ENCODE assay signal across 31 mouse cellular contexts in the genomic region with DNA sequence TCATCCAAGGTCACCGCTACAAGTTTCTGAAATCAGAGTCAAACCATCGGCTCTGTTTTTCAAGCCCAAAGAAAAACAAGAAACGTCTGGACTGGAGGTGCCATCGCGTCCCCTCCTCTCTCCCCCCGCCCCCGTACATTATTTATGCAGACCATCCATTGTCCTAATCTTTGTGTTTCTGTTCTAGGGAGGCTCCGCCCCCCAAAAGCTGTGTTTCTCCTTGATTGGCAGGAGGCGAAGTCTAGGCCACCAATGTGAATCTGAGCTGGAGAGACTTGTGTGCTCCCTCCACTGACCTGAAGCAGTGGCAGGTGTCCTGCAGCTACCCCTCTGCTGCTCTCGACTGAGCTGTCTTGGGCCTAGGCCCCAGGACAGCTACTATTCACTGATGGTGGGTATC. TPM values are rescaled to one million over a fixed set of nuclear protein-coding genes. Genes with fewer than 3 reads are reported as not detected.
A peak's percentile ranks its signal among the peaks of the same experiment; 100 is the strongest.
DNase-seq lines count a peak whose midpoint lies in the region; ATAC-seq lines count a peak whose summit lies in the region.
"Had no signal": no experiment of that assay in that cellular context is flagged by ENCODE, and none has a peak within 500 bp of the region (broad histone marks: within the 10 kb centered on the region; RNA-seq: fewer than 3 reads in every experiment).

No protein-coding gene starts in this region.

- no peak for DNase-seq in kidney, postnatal 4 days
- peak; percentile 66 for DNase-seq in A20 (ENCODE audit: low read depth, low spot score)
- DNase-seq in ZHBTc4 (ENCODE audit: low read depth, low spot score): peak; percentile 70
- peak; percentile 28 for DNase-seq in embryonic facial prominence, embryonic 10.5 days (ENCODE audit: low spot score)
- no peak for DNase-seq in layer of hippocampus, adult 9-10 months (ENCODE audit: low spot score)
- DNase-seq in adrenal gland, postnatal 4 days (ENCODE audit: low spot score in 2 of 2): no peak
- DNase-seq: adrenal gland, postnatal 10 days; cerebellum, adult 9-10 months; heart, postnatal 4 days; kidney, postnatal 36 days; liver, postnatal 0 days had no signal

- no peaks in the 10 kb centered on the region for H3K36me3 ChIP-seq in kidney, embryonic 15.5 days
- H3K36me3 ChIP-seq in embryonic facial prominence, embryonic 10.5 days (replicated peaks): no peaks in the 10 kb centered on the region
- H3K36me3 ChIP-seq: heart, embryonic 10.5 days; midbrain, embryonic 13.5 days; neural tube, embryonic 13.5 days had no signal

- no peaks in the 10 kb centered on the region for H3K27me3 ChIP-seq in kidney, embryonic 15.5 days
- no peaks in the 10 kb centered on the region for H3K27me3 ChIP-seq in embryonic facial prominence, embryonic 10.5 days (replicated peaks; ENCODE audit: low read depth, poor library complexity, severe bottlenecking)
- H3K27me3 ChIP-seq: midbrain, embryonic 13.5 days; neural tube, embryonic 13.5 days had no signal

- ATAC-seq in kidney, embryonic 15.5 days (replicated peaks; ENCODE audit: low FRiP score): 0 out of 2 replicates have a peak, but pooled peaks have one; percentile 29
- ATAC-seq: forebrain, embryonic 14.5 days; intestine, postnatal 0 days; liver, postnatal 0 days; lung, postnatal 0 days; midbrain, embryonic 13.5 days had no signal

- no peak overlapping the region for H3K4me2 ChIP-seq in kidney, embryonic 15.5 days
- H3K4me2 ChIP-seq: midbrain, embryonic 13.5 days; neural tube, embryonic 13.5 days had no signal

- no peaks in the 10 kb centered on the region for H3K9me3 ChIP-seq in kidney, embryonic 15.5 days (replicated peaks)
- H3K9me3 ChIP-seq in embryonic facial prominence, embryonic 10.5 days: no peaks in the 10 kb centered on the region
- H3K9me3 ChIP-seq: heart, embryonic 10.5 days had no signal

- 30% methylated on average over 10 of the region's 10 CpGs for WGBS in kidney, embryonic 15.5 days
- WGBS in embryonic facial prominence, embryonic 10.5 days: 47% methylated on average over 10 of the region's 10 CpGs

- H3K27ac ChIP-seq in kidney, embryonic 15.5 days: no peak overlapping the region
- H3K27ac ChIP-seq in embryonic facial prominence, embryonic 10.5 days (replicated peaks): no peak overlapping the region
- H3K27ac ChIP-seq: heart, embryonic 10.5 days; left cerebral cortex, adult 2 months; midbrain, embryonic 13.5 days; neural tube, embryonic 13.5 days had no signal

- no peak overlapping the region for H3K4me3 ChIP-seq in kidney, embryonic 15.5 days (replicated peaks)
- no peak overlapping the region for H3K4me3 ChIP-seq in embryonic facial prominence, embryonic 10.5 days
- H3K4me3 ChIP-seq: heart, embryonic 10.5 days; left cerebral cortex, adult 2 months; midbrain, embryonic 13.5 days; neural tube, embryonic 13.5 days had no signal

- no peak overlapping the region for H3K9ac ChIP-seq in kidney, embryonic 15.5 days
- H3K9ac ChIP-seq: liver, postnatal 0 days; midbrain, embryonic 13.5 days; neural tube, embryonic 13.5 days had no signal

- H3K4me1 ChIP-seq in kidney, embryonic 15.5 days: peaks cover 13% of the 10 kb centered on the region
- peaks cover 32% of the 10 kb centered on the region for H3K4me1 ChIP-seq in embryonic facial prominence, embryonic 10.5 days
- H3K4me1 ChIP-seq: midbrain, embryonic 13.5 days had no signal

RNA-seq across cellular contexts. Expression of gene Gpr12, which starts 24.6 kb away (rescaled TPM):
- 0.57 and 0.58 TPM in 2 replicates for polyA plus RNA-seq in kidney, embryonic 15.5 days (2015; fragmentation: Nextera tagmentation; extraction: Ambion mirVana)
- 0.22 TPM in 1 of 2 replicates, not detected in the other for polyA plus RNA-seq in embryonic facial prominence, embryonic 10.5 days (2016; fragmentation: Nextera tagmentation; extraction: Ambion mirVana)
- total RNA-seq in adrenal gland, postnatal 4 days (2021): under 1 TPM; 0.20 to 0.59 TPM
- total RNA-seq: gastrocnemius, adult 8-10 months; granulocyte monocyte progenitor cell, adult 5-6 weeks; heart, postnatal 4 days; megakaryocyte progenitor cell, adult 5-6 weeks; MEL had no signal
- polyA plus RNA-seq: embryonic facial prominence, embryonic 14.5 days; heart, embryonic 16.5 days; intestine, postnatal 0 days; lung, postnatal 0 days had no signal

RNA-seq across cellular contexts. Expression of gene Gm3415, which starts 53.7 kb away (rescaled TPM):
- polyA plus RNA-seq in kidney, embryonic 15.5 days (2015; fragmentation: Nextera tagmentation; extraction: Ambion mirVana): not detected in 2 replicates
- not detected in 2 replicates for polyA plus RNA-seq in embryonic facial prominence, embryonic 10.5 days (2016; fragmentation: Nextera tagmentation; extraction: Ambion mirVana)
- total RNA-seq in adrenal gland, postnatal 4 days (2021): not detected
- total RNA-seq: adrenal gland, postnatal 10 days; gastrocnemius, adult 8-10 months; granulocyte monocyte progenitor cell, adult 5-6 weeks; heart, postnatal 4 days; layer of hippocampus, postnatal 10 days; left cerebral cortex, adult 2 months; left cerebral cortex, postnatal 36 days; liver, adult 2 months; megakaryocyte progenitor cell, adult 5-6 weeks; MEL had no signal
- polyA plus RNA-seq: embryonic facial prominence, embryonic 14.5 days; forebrain, embryonic 14.5 days; heart, embryonic 10.5 days; heart, embryonic 16.5 days; intestine, postnatal 0 days; kidney, embryonic 14.5 days; liver, adult 2 months; liver, postnatal 0 days; lung, postnatal 0 days; midbrain, embryonic 13.5 days; neural tube, embryonic 13.5 days; stomach, embryonic 16.5 days; thymus, postnatal 0 days had no signal

Comparison
In these comparisons a context has a peak if more than half of its experiments do, and no peak if none do; other contexts are left out.
1. DNase-seq: peak in A20 (single experiment), ZHBTc4 (single experiment) and embryonic facial prominence, embryonic 10.5 days (single experiment); none in kidney, postnatal 4 days (0 of 2), layer of hippocampus, adult 9-10 months (single experiment) and adrenal gland, postnatal 4 days (0 of 2).